Mouse (Mus musculus) forebrain, embryonic 14.5 days (tissue): Measurements from ENCODE around the gene Chid1. TPM values are rescaled to one million over a fixed set of nuclear protein-coding genes. Genes with fewer than 3 reads are reported as not detected.

Experiments used
- ATAC-seq: fragments of 200-750 bp; cut with Nextera tagmentation; 2 replicates; pipeline ENCODE4 v1.8.0; 2017; ENCODE audit warnings: mild to moderate bottlenecking, moderate library complexity
- DNase-seq: peaks from one replicate; pipeline ENCODE4 v3.0.0-alpha.2; 2015; ENCODE audit warnings: low spot score
- H3K27ac ChIP-seq: fragments of 300-500 bp; sonication (generic); 2 replicates; pipeline ENCODE4 v1.5.1; 2014; ENCODE audit warnings: low read depth, mild to moderate bottlenecking, control low read depth, low read length, moderate library complexity
- H3K27me3 ChIP-seq: fragments of 300-500 bp; sonication (generic); replicated peaks from 2 replicates; pipeline ENCODE4 v1.6.1; 2014; ENCODE audit warnings: low read length, control low read depth, mixed read lengths; ENCODE audit not compliant: control insufficient read depth, insufficient read depth
- H3K36me3 ChIP-seq: fragments of 300-500 bp; sonication (generic); 2 replicates; pipeline ENCODE4 v1.6.1; 2014; ENCODE audit warnings: low read length, control low read depth; ENCODE audit not compliant: control insufficient read depth, insufficient read depth
- H3K4me1 ChIP-seq: fragments of 300-500 bp; sonication (generic); 2 replicates; pipeline ENCODE4 v1.6.1; 2014; ENCODE audit warnings: antibody characterized with exemption, low read length, control low read depth; ENCODE audit not compliant: control insufficient read depth, insufficient read depth
- H3K4me2 ChIP-seq: fragments of 300-500 bp; sonication (generic); 2 replicates; pipeline ENCODE4 v1.6.1; 2014; ENCODE audit warnings: mild to moderate bottlenecking, control low read depth, low read length
- H3K4me3 ChIP-seq: fragments of 300-500 bp; sonication (generic); 2 replicates; pipeline ENCODE4 v1.5.1; 2014; ENCODE audit warnings: low read depth, low read length, control low read depth
- H3K9ac ChIP-seq: fragments of 300-500 bp; sonication (generic); 2 replicates; pipeline ENCODE4 v1.6.1; 2014; ENCODE audit warnings: mild to moderate bottlenecking, low read length, control low read depth, moderate library complexity
- H3K9me3 ChIP-seq: fragments of 300-500 bp; sonication (generic); replicated peaks from 2 replicates; pipeline ENCODE4 v1.6.1; 2016; ENCODE audit warnings: low read length, control low read depth, mixed read lengths; ENCODE audit not compliant: control insufficient read depth
- whole genome bisulfite sequencing: fragments of 180-500 bp; shearing (Covaris S2); extraction: QIAGEN DNeasy Blood & Tissue Kit; methylation state at CpG from one replicate; pipeline ENCODE4 v1.1.7; 2014; 5-methylcytosine and 5-hydroxymethylcytosine counted together
- polyA plus RNA-seq: library from polyadenylated mRNA; unstranded; fragments of >200 nt; fragmentation: Nextera tagmentation; extraction: Ambion mirVana; gene quantifications from 2 replicates; pipeline ENCODE4 v1.2.1, GENCODE M21; 2014

The Chid1 gene
- polyA plus RNA-seq, 1 experiment from 2014 or later: 37.1 TPM

DNA sequence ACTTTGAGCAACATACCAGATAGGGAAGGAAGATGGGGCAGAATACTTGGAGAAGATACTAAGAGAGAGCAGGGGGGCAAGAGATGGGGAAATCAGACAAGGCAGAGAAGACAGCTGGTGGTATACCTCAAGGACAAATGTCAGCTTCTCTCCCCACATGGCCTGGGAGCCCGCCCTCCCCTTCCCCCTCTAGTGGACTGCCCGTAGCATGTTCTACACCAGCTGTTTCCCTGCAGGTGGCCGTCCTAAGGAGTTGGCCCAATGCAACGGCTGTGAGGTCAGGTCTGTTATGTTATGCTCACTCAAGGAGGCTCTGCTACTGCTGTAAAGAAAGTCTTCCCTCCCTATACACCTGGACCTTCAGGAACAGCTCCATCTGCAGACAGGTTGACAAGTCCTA is 16.6 kb downstream of the Chid1 start:
- 54% methylated on average over 4 of the region's 4 CpGs for WGBS
- no peaks in the 10 kb centered on the region for H3K9me3 ChIP-seq
- ATAC-seq (no peak), DNase-seq (no peak)
- no peaks in the 10 kb centered on the region for H3K4me1 ChIP-seq
- H3K27ac ChIP-seq: no peak overlapping the region
- peaks cover 22% of the 10 kb centered on the region for H3K36me3 ChIP-seq
- no peak overlapping the region for H3K9ac ChIP-seq
- no peak overlapping the region for H3K4me2 ChIP-seq
- no peak overlapping the region for H3K4me3 ChIP-seq
- no peaks in the 10 kb centered on the region for H3K27me3 ChIP-seq

DNA sequence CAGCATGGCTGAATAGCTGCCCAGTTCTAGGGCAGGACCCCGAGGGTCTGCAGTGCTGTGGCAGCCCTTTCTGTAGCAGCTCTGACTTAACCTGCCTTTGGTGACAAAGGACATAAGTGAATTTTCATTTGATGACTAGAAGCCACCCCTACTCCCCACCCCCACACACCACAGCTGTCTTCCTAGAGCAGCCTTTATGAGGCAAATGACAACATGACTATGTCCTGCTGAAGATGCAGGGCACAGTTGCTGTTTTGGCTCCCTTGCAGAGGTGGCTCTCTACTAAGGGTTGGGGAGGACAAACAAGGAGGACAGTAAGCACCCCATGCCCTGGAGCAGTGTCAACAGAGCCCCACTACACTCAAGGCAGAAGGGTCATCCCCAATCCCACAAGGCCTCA is 19.9 kb downstream of the Chid1 start:
- DNase-seq (no peak), ATAC-seq (no peak)
- H3K4me3 ChIP-seq: no peak overlapping the region
- 89% methylated on average over 1 of the region's 1 CpGs for WGBS
- no peak overlapping the region for H3K27ac ChIP-seq
- H3K27me3 ChIP-seq: no peaks in the 10 kb centered on the region
- no peak overlapping the region for H3K9ac ChIP-seq
- peaks cover 7% of the 10 kb centered on the region for H3K36me3 ChIP-seq
- no peak overlapping the region for H3K4me2 ChIP-seq
- H3K4me1 ChIP-seq: no peaks in the 10 kb centered on the region
- no peaks in the 10 kb centered on the region for H3K9me3 ChIP-seq

DNA sequence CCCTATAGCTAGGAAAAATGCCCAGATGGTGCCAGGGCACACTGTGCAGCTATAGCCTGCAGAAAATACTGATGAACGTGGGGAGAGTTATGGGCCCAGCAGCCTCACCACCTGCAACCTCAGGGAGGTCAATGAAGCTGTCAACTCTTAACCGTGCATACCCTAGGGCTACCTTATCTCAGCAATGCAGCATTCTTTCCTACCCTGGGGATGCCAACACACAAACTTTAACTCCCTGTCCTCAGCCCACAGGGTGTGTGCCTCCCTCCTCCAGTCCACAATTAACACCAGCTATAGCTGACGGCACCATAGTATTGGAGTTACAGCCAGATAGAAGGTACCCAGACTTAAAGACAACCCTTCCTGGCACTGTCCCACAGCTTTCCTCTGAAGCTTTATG is 20.7 kb downstream of the Chid1 start:
- no peaks in the 10 kb centered on the region for H3K9me3 ChIP-seq
- no peaks in the 10 kb centered on the region for H3K27me3 ChIP-seq
- no peak overlapping the region for H3K4me2 ChIP-seq
- no peak overlapping the region for H3K9ac ChIP-seq
- H3K36me3 ChIP-seq: peaks cover 9% of the 10 kb centered on the region
- no peak for DNase-seq
- H3K4me3 ChIP-seq: no peak overlapping the region
- no peak overlapping the region for H3K27ac ChIP-seq
- WGBS: 82% methylated on average over 3 of the region's 3 CpGs
- no peaks in the 10 kb centered on the region for H3K4me1 ChIP-seq
- no peak for ATAC-seq

DNA sequence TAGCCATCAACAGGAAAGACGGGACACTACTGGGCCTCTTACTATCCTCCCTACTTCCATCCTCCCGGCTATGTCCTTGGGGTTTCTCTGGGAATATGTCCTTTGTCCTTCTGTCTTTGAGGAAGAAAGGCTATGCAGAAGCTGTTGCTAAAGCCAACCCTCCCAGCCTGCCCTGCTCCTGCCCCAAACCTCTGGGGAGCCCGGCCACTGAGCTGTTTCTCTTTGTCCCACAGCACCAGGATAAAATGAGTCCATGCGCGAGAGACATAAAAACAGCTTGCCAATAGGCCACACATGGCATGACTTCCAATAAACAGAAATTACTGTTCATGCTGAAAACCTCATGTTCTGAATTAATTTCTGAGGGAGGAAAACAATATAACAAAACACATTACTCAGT is 21.4 kb downstream of the Chid1 start:
- Histone ChIP-seq H3K9ac (no peak overlapping the region), H3K4me1 (no peaks in the 10 kb centered on the region), H3K27me3 (no peaks in the 10 kb centered on the region), H3K36me3 (peaks cover 9% of the 10 kb centered on the region), H3K4me2 (no peak overlapping the region), H3K27ac (no peak overlapping the region), H3K9me3 (no peaks in the 10 kb centered on the region), H3K4me3 (no peak overlapping the region)
- WGBS: 87% methylated on average over 5 of the region's 5 CpGs
- DNase-seq (no peak), ATAC-seq (no peak)

DNA sequence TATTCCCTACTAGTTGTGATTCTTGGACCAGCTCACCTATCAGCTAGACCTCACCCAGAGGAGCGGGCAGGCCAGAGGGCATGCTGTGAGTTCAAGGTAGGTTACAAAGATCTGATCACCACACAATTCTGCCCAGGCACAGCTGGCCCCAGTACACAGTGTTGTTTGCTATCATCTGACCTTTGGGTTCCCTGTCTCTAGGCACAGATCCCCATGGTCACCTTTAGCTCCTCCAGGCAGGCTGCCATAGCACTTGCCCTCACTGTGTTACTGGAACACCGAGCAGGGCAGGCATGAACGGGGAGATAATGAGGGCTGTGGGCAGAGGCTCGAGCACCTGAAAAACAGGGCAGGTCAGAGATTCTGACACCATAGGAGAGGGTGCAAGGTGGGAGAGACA is 22.0 kb downstream of the Chid1 start:
- H3K9me3 ChIP-seq: no peaks in the 10 kb centered on the region
- H3K27ac ChIP-seq: no peak overlapping the region
- peaks cover 12% of the 10 kb centered on the region for H3K36me3 ChIP-seq
- ATAC-seq: no peak
- 88% methylated on average over 4 of the region's 4 CpGs for WGBS
- no peak overlapping the region for H3K9ac ChIP-seq
- H3K4me2 ChIP-seq: no peak overlapping the region
- no peak overlapping the region for H3K4me3 ChIP-seq
- H3K4me1 ChIP-seq: no peaks in the 10 kb centered on the region
- DNase-seq: no peak
- no peaks in the 10 kb centered on the region for H3K27me3 ChIP-seq

DNA sequence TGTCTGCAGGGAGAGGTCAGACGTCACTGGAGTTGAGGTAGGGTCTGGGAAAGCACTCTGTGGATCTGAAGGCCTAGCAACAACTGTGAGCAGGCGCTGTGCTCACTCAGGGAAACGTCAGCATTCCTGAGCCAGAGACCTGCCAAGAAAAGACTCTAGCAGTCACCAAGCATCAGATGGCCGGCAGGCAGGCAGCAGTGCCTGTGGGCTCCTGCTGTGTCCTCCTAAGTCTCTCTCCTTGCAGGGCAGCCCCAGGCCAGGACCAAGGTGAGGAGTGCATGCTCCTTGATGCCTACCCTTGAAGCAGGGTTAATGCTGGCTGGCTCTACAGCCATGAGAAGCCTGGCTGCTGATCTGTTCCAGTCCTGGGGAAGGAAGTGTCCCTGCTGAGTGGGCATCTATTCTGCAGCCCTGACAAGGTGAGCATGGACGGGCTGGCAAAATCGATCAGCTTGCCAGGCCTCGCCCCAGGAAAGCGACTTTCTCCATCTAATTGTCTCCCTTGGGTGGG is 28.9 kb downstream of the Chid1 start:
- Histone ChIP-seq H3K9me3 (no peaks in the 10 kb centered on the region), H3K4me2 (no peak overlapping the region)
- 71% methylated on average over 8 of the region's 8 CpGs for WGBS

DNA sequence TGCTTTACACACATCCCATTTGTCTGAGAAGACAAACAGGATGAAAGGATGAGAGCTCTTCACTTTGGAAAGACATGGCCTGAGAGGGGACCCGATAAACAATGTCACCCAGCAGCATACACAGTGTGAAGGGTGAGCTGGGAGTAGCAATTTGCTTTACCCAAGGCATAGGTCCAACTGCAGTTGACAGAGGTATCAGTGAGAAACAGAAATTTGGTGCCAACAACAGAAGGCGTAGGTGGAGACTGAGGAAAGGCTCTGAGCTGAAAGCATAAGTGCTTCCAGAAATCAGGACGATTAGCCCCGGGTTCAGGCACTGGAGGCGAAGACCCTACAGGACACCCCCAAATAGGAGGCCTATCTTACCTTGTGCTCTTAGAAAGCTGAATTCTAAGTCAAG is 29.5 kb downstream of the Chid1 start:
- 91% methylated on average over 5 of the region's 5 CpGs for WGBS
- no peak overlapping the region for H3K4me2 ChIP-seq
- H3K9ac ChIP-seq: no peak overlapping the region
- no peaks in the 10 kb centered on the region for H3K9me3 ChIP-seq
- no peaks in the 10 kb centered on the region for H3K27me3 ChIP-seq
- DNase-seq (no peak), ATAC-seq (no peak)
- H3K36me3 ChIP-seq: peaks cover 13% of the 10 kb centered on the region
- no peak overlapping the region for H3K27ac ChIP-seq
- H3K4me1 ChIP-seq: no peaks in the 10 kb centered on the region
- no peak overlapping the region for H3K4me3 ChIP-seq

More for the DNA sequence above, 28.9 kb downstream of the Chid1 start:
- DNase-seq: no peak
- H3K27ac ChIP-seq: no peak overlapping the region
- H3K36me3 ChIP-seq: peaks cover 13% of the 10 kb centered on the region
- ATAC-seq: no peak
- no peak overlapping the region for H3K4me3 ChIP-seq
- H3K4me1 ChIP-seq: no peaks in the 10 kb centered on the region
- no peaks in the 10 kb centered on the region for H3K27me3 ChIP-seq
- H3K9ac ChIP-seq: no peak overlapping the region

DNA sequence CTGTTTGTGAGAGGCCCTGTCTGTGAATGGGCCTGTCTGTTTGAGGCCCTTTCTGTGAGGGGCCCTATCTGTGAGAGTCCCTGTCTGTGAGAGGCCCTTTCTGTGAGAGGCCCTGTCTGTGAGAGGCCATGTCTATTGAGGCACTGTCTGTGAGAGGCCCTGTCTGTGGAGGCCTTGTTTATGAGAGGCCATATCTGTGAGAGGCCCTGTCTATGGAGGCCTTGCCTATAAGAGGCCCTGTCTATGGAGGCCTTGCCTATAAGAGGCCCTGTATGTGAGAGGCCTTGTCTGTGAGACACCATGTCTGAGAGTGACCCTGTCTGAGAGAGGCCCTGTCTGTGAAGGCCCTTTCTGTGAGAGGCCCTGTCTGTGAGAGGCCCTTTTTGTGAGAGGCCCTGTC is 31.5 kb downstream of the Chid1 start:
- H3K4me2 ChIP-seq: no peak overlapping the region
- no peak overlapping the region for H3K9ac ChIP-seq
- H3K27ac ChIP-seq: no peak overlapping the region
- no peak overlapping the region for H3K4me3 ChIP-seq
- 0 out of 2 replicates have a peak, but pooled peaks cover 8% of the 10 kb centered on the region for H3K36me3 ChIP-seq
- no peaks in the 10 kb centered on the region for H3K27me3 ChIP-seq
- DNase-seq: no peak
- ATAC-seq: no peak
- no peaks in the 10 kb centered on the region for H3K4me1 ChIP-seq
- no peaks in the 10 kb centered on the region for H3K9me3 ChIP-seq

DNA sequence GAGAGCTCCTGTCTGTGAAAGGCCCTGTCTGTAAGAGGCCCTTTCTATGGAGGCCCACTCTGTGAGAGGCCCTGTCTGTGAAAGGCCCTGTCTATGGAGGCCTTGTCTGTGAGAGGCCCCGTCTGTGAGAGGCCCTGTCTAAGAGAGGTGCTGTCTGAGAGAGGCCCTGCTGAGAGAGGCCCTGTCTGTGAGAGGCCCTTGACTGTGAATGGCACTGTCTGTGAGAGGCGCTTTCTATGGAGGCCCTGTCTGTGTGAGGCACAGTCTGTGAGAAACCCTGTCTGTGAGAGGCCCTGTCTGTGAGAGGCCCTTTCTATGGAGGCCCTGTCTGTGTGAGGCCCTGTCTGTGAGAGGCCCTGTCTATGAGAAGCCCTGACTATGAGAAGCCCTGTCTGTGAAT is 33.4 kb downstream of the Chid1 start:
- no peak overlapping the region for H3K9ac ChIP-seq
- peaks cover 6% of the 10 kb centered on the region; the same call in 1 of the 2 replicates for H3K36me3 ChIP-seq
- ATAC-seq: no peak
- WGBS: 57% methylated on average over 2 of the region's 2 CpGs
- no peaks in the 10 kb centered on the region for H3K27me3 ChIP-seq
- H3K9me3 ChIP-seq: no peaks in the 10 kb centered on the region
- no peak overlapping the region for H3K4me2 ChIP-seq
- no peak overlapping the region for H3K4me3 ChIP-seq
- no peaks in the 10 kb centered on the region for H3K4me1 ChIP-seq
- H3K27ac ChIP-seq: no peak overlapping the region
- no peak for DNase-seq
